Mouse (Mus musculus) limb, embryonic 15.5 days (tissue): Measurements from ENCODE around the gene Dclk1. TPM values are rescaled to one million over a fixed set of nuclear protein-coding genes. Genes with fewer than 3 reads are reported as not detected.

ENCODE experiments used
- ATAC-seq: fragments of 200-750 bp; cut with Nextera tagmentation; 2 replicates; pipeline ENCODE4 v1.8.0; 2017; ENCODE audit warnings: low read depth, moderate TSS enrichment; ENCODE audit not compliant: insufficient number of reproducible peaks, low FRiP score, low TSS enrichment
- H3K27ac ChIP-seq: fragments of 300-500 bp; sonication (generic); 2 replicates; pipeline ENCODE4 v1.5.1; 2015; ENCODE audit warnings: moderate library complexity, mild to moderate bottlenecking, inconsistent platforms
- H3K27me3 ChIP-seq: fragments of 300-500 bp; sonication (generic); 2 replicates; pipeline ENCODE4 v1.6.1; 2015; ENCODE audit warnings: inconsistent platforms
- H3K36me3 ChIP-seq: fragments of 300-500 bp; sonication (generic); 2 replicates; pipeline ENCODE4 v1.6.1; 2015; ENCODE audit warnings: inconsistent platforms
- H3K4me1 ChIP-seq: fragments of 300-500 bp; sonication (generic); 2 replicates; pipeline ENCODE4 v1.6.1; 2015; ENCODE audit warnings: inconsistent platforms
- H3K4me2 ChIP-seq: fragments of 300-500 bp; sonication (generic); 2 replicates; pipeline ENCODE4 v1.6.1; 2015; ENCODE audit warnings: mild to moderate bottlenecking, inconsistent platforms
- H3K4me3 ChIP-seq: fragments of 300-500 bp; sonication (generic); 2 replicates; pipeline ENCODE4 v1.5.1; 2015; ENCODE audit warnings: mild to moderate bottlenecking, inconsistent platforms
- H3K9ac ChIP-seq: fragments of 300-500 bp; sonication (generic); 2 replicates; pipeline ENCODE4 v1.6.1; 2015; ENCODE audit warnings: inconsistent platforms
- H3K9me3 ChIP-seq: fragments of 300-500 bp; sonication (generic); 2 replicates; pipeline ENCODE4 v1.6.1; 2016; ENCODE audit warnings: inconsistent platforms
- WGBS: fragments of 180-500 bp; shearing (Covaris S2); methylation state at CpG from one replicate; pipeline ENCODE4 v1.1.7; 2015; 5-methylcytosine and 5-hydroxymethylcytosine counted together
- polyA plus RNA-seq: library from polyadenylated mRNA; unstranded; fragments of >200 nt; fragmentation: Nextera tagmentation; extraction: Ambion mirVana; gene quantifications from 2 replicates; pipeline ENCODE4 v1.2.1, GENCODE M21; 2015

Dclk1 gene
- polyA plus RNA-seq, 1 experiment from 2014 or later, result 70.1 TPM

DNA sequence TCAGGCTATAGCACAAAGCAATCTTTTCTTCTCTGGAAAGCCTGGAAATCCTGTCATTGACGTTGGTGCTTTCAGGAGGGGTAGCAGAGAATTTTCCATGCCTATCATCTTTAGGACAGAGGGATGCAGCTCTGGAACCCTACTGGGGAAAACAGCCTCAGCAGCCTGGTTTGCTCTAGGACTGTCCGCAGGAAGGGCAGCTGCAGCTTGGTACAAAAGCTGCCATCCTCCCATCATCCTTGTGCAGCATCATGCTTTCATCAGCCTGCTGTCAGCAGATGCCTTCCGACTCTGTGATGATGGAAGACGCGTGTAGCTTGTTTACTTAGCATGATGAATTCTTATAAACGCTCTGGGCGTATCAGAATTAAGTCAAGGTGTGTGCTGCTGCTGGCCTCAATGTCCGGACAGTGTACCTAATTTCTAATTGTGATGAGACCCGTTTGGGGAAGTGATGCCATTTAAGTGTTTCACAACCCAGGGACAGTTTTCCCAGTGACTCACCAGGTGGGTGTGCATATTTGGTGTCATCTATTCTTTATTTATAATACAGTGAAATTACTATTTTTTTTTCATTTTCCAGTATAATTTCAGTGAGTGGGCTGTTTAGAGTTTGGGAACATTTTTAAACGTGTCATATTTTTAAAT lies 50.7 kb downstream of the Dclk1 start:
- H3K27me3 ChIP-seq, result no peaks in the 10 kb centered on the region
- H3K4me2 ChIP-seq, result no peak overlapping the region
- no peaks in the 10 kb centered on the region for H3K36me3 ChIP-seq
- ATAC-seq, result no peak
- no peaks in the 10 kb centered on the region for H3K9me3 ChIP-seq
- peaks cover 3% of the 10 kb centered on the region; the same call in 1 of the 2 replicates for H3K4me1 ChIP-seq
- 79% methylated on average over 10 of the region's 10 CpGs for WGBS
- H3K27ac ChIP-seq, result no peak overlapping the region
- H3K9ac ChIP-seq, result no peak overlapping the region
- H3K4me3 ChIP-seq, result no peak overlapping the region

DNA sequence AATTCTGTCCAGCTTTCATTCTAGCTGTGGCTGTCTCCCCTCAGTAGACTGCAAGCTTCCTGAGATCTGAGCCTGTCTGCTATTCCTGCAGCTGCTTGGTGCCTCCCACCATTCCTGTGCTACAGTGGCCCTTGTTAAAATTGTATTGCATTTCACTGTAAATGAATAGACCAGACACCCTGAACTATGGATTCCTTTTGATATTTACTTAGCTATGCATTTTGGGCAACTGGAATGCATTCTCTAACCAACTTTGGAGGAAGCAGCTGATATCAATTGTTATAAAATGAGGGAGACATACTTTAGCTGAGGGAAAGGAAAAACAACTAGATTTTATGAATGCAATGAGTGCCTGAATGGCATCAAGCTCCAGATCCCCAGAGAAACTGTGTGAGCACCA lies 63.5 kb downstream of the Dclk1 start:
- Histone ChIP-seq H3K4me3 (no peak overlapping the region), H3K9me3 (no peaks in the 10 kb centered on the region), H3K4me2 (no peak overlapping the region), H3K4me1 (0 out of 2 replicates have a peak, but pooled peaks cover 8% of the 10 kb centered on the region), H3K27me3 (no peaks in the 10 kb centered on the region), H3K36me3 (no peaks in the 10 kb centered on the region), H3K27ac (no peak overlapping the region; the same call in 1 of the 2 replicates), H3K9ac (no peak overlapping the region)
- ATAC-seq, result no peak

DNA sequence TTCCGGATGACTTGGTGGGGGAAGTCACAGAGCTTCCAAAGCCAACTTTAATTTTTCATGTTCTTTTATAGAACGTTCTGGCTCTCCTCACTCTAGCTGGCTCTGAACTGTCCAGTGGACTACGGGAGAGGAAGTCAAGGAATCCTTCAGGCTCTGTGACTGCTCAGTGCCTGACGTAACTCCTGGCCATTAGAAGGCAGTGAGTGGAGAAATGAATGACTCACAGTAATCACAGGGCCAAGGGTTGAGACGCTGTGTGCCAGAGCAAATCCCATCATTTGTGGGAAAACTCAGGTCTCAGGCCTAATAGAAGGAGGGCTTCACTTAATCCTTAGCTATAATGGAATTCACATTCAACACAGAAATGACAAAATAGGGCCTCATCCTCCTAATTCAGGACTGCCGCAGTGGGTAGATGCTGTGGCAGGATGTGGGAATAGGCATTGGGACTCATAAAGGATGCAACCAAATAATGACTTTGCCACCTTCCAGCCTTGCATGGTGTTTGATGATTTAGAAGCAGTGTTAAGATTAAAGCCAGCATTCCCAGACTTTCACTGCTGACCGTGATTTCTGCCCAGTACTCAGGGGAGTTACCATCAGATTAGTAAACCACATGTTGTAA lies 65.5 kb downstream of the Dclk1 start:
- Histone ChIP-seq H3K9me3 (no peaks in the 10 kb centered on the region), H3K4me1 (0 out of 2 replicates have a peak, but pooled peaks cover 8% of the 10 kb centered on the region), H3K36me3 (no peaks in the 10 kb centered on the region), H3K9ac (no peak overlapping the region), H3K4me3 (no peak overlapping the region), H3K4me2 (no peak overlapping the region), H3K27me3 (no peaks in the 10 kb centered on the region), H3K27ac (0 out of 2 replicates have a peak overlapping the region, but pooled peaks have one; percentile 17)
- ATAC-seq, result 0 out of 2 replicates have a peak, but pooled peaks have one; percentile 71
- WGBS, result 53% methylated on average over 7 of the region's 7 CpGs

DNA sequence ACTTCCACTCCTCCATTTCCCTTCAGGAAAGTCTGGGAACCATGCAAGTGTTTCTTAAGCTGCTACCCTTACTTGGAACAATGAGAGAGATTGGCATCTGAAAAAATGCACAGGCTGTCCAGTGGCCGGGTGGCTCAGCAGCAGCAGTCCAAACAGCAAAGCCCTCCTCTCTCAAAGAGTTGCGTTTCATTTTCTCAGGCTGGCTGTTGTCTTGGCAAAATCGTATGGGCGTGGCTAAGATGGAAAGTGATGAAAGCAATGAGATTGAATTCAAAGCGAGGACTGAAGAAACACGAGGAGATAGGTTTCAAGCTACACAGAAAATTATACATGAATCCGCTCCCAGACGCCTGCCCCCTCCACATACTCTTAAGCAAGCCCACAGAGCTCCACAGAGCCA lies 67.8 kb downstream of the Dclk1 start:
- H3K9me3 ChIP-seq, result no peaks in the 10 kb centered on the region
- WGBS, result 60% methylated on average over 8 of the region's 8 CpGs
- no peak overlapping the region for H3K27ac ChIP-seq
- H3K4me1 ChIP-seq, result 0 out of 2 replicates have a peak, but pooled peaks cover 8% of the 10 kb centered on the region
- no peaks in the 10 kb centered on the region for H3K27me3 ChIP-seq
- H3K36me3 ChIP-seq, result no peaks in the 10 kb centered on the region
- ATAC-seq, result no peak
- no peak overlapping the region for H3K4me2 ChIP-seq
- no peak overlapping the region for H3K9ac ChIP-seq
- H3K4me3 ChIP-seq, result no peak overlapping the region

DNA sequence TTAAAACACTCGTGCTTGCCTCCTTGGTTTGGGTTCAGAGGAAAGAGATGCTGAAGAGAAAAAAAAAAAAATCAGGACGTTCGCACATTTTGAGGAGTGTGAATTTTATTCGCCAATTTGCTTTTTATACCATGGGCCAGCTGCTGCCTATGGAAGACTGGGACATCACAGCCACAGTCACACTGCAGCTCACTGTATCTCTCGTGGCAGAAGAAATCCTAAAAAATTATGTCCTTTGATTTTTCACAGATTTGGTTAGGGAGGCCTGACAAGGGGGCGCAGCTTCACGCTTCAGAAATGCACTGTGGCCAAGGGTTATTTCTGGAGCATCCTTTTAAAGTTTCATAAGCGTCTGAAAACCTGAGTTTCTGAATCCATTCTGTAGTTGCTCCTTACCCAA lies 73.7 kb downstream of the Dclk1 start:
- no peak overlapping the region for H3K4me3 ChIP-seq
- no peaks in the 10 kb centered on the region for H3K36me3 ChIP-seq
- no peak overlapping the region for H3K9ac ChIP-seq
- 75% methylated on average over 8 of the region's 8 CpGs for WGBS
- ATAC-seq, result no peak
- H3K27me3 ChIP-seq, result no peaks in the 10 kb centered on the region
- H3K27ac ChIP-seq, result no peak overlapping the region
- H3K9me3 ChIP-seq, result no peaks in the 10 kb centered on the region
- no peaks in the 10 kb centered on the region for H3K4me1 ChIP-seq
- H3K4me2 ChIP-seq, result no peak overlapping the region

DNA sequence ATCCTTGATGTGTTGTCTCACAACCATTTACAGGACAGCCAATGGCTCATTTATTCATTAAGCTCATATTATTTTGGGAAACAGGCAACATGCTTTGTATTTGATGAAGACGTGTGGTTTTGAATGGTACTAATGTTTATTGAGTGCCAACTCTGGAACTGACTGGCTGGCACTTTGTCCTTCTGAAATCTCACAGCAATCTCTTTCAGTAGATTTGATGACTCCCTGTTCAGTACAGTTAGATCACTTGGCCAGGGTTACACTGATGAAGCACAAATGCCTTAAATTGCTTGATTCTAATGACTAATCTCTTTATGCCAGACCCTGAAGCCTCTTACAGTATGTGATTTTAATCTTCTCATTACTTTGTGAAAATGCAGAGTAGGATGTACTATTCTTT lies 75.9 kb downstream of the Dclk1 start:
- H3K4me2 ChIP-seq, result no peak overlapping the region
- H3K4me1 ChIP-seq, result no peaks in the 10 kb centered on the region
- no peak overlapping the region for H3K9ac ChIP-seq
- H3K9me3 ChIP-seq, result no peaks in the 10 kb centered on the region
- no peaks in the 10 kb centered on the region for H3K36me3 ChIP-seq
- H3K4me3 ChIP-seq, result no peak overlapping the region
- H3K27me3 ChIP-seq, result no peaks in the 10 kb centered on the region
- 57% methylated on average over 1 of the region's 1 CpGs for WGBS
- ATAC-seq, result no peak
- H3K27ac ChIP-seq, result no peak overlapping the region

DNA sequence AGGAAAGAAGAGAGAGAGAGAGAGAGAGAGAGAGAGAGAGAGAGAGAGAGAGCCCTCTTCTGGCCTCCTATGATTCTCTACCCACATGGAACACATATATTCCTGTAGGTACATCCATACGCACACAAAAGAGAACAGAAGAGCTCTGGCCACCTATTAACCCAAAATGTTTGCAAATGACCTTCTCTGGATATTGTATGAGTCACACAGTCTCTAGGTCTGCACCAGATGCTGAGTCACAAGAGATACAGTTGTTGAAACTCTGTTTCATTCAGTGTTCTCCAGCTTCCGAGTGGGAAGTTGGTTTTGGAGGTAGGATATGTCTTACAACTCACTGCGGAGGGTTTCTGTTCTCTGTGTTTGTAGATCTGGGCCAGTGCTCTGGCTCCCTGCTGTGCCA lies 78.4 kb downstream of the Dclk1 start:
- H3K4me3 ChIP-seq, result no peak overlapping the region
- WGBS, result 90% methylated on average over 3 of the region's 3 CpGs
- no peak overlapping the region for H3K9ac ChIP-seq
- no peaks in the 10 kb centered on the region for H3K27me3 ChIP-seq
- no peaks in the 10 kb centered on the region for H3K36me3 ChIP-seq
- H3K9me3 ChIP-seq, result no peaks in the 10 kb centered on the region
- ATAC-seq, result no peak
- H3K27ac ChIP-seq, result no peak overlapping the region
- no peak overlapping the region for H3K4me2 ChIP-seq
- H3K4me1 ChIP-seq, result no peaks in the 10 kb centered on the region

DNA sequence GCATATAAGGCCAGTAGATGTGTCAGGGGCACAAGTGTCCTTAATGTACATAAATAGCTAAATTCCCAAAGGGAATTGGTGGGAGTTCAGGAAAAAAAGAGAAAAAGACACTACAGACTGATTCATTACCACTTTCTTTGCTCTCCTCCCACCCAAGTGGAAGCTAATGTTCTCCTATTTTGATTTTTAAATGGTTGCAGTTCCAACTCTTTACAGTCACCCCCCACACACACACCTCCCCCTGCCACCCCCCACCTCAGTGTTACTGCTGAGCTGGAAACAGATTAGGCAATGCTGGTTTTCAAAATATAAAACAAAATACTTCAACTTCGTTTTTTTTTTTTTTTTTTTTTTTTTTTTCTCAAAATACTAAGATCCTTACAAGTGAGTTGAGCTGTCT lies 81.9 kb downstream of the Dclk1 start:
- H3K27me3 ChIP-seq, result no peaks in the 10 kb centered on the region
- H3K4me2 ChIP-seq, result no peak overlapping the region
- H3K9ac ChIP-seq, result no peak overlapping the region
- H3K27ac ChIP-seq, result no peak overlapping the region
- H3K9me3 ChIP-seq, result no peaks in the 10 kb centered on the region
- no peak for ATAC-seq
- H3K36me3 ChIP-seq, result no peaks in the 10 kb centered on the region
- no peaks in the 10 kb centered on the region for H3K4me1 ChIP-seq
- no peak overlapping the region for H3K4me3 ChIP-seq
- WGBS, result 60% methylated on average over 1 of the region's 1 CpGs

DNA sequence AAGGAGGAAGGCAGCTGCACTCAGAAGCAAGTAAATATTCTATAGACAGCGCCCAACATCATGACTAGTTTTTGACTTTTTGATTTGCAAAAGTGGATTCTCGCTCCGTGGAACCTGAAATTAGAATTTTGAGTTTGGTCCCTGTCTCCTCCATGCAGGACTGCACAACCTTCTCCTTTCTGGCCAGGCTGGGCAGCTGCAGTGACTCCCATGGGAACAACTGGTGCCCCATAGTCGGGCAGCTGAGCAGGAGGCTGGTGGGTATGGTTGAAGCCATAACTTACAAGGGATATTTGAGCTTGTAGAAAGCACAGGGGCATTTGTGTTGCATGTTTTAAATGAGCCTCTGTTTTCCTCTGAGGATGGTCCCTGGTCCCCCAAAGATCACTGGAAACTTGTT lies 88.3 kb downstream of the Dclk1 start:
- WGBS, result 90% methylated on average over 4 of the region's 4 CpGs
- ATAC-seq, result no peak
- H3K27ac ChIP-seq, result no peak overlapping the region

DNA sequence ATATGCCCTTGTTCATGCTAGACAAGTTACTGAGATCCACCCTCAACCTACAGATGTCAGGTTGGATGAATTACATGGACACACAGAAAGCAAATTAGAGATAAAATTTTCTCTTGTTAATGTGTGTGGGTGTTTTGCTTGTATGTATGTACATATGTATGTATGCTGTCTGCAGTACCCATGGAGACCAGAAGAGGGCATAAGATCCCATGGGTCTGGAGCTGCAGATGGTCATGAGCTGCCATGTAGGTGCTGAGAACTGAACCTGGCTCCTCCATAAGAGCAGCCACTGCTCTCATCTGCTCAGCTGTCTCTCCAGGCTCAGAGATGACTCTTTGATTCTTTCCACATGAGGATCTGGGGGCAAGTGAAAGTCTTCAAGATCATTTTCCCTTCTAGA lies 89.5 kb downstream of the Dclk1 start:
- Histone ChIP-seq H3K4me3 (no peak overlapping the region), H3K27ac (no peak overlapping the region), H3K9ac (no peak overlapping the region), H3K27me3 (no peaks in the 10 kb centered on the region), H3K4me1 (no peaks in the 10 kb centered on the region), H3K36me3 (no peaks in the 10 kb centered on the region), H3K4me2 (no peak overlapping the region), H3K9me3 (no peaks in the 10 kb centered on the region)
- ATAC-seq, result no peak

More for the DNA sequence above, 88.3 kb downstream of the Dclk1 start:
- Histone ChIP-seq H3K4me3 (no peak overlapping the region), H3K9ac (no peak overlapping the region), H3K4me2 (no peak overlapping the region), H3K9me3 (no peaks in the 10 kb centered on the region), H3K36me3 (no peaks in the 10 kb centered on the region), H3K4me1 (no peaks in the 10 kb centered on the region), H3K27me3 (no peaks in the 10 kb centered on the region)

DNA sequence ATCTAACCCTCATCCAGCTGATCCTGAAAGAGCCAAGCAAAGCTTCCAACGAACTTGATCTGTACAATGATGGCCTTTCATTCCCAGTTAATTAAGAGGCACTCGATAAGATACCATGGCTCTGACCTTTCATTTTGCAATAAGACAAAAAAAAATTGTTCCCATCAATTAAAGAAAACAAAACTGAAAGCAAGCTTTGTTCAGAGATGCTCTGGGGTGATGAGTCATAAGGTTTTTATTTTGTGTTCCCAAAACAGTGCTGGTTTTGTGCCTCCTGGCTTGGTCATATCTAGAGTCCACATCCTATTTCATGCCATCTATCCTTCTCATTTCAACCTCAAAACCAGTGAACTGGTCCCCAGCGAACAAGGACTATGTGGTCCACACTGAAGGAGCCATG lies 91.3 kb downstream of the Dclk1 start:
- H3K27ac ChIP-seq, result no peak overlapping the region
- 83% methylated on average over 3 of the region's 3 CpGs for WGBS

DNA sequence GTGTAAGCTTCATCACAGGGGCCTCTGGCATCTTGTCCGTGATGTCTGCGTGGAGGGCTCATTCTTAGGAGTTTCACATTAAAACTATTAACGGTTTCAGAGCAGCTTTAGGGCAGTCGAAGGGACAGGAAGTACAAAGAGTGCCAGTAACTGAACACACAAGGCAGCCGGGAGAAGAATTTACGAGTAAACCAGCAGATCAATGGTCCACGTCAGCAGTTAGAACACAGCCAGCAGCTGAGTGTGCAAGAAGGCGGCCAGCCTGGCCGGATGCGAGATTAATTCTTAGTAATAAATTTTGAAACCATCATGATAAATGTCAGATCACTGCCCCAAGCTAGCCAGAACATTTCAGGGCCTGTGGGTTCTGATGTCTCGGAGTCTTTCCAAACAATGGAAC lies 94.7 kb downstream of the Dclk1 start:
- 30% methylated on average over 11 of the region's 11 CpGs for WGBS
- Histone ChIP-seq H3K27me3 (no peaks in the 10 kb centered on the region), H3K36me3 (no peaks in the 10 kb centered on the region), H3K4me3 (no peak overlapping the region), H3K9me3 (no peaks in the 10 kb centered on the region), H3K4me2 (no peak overlapping the region), H3K27ac (no peak overlapping the region), H3K4me1 (no peaks in the 10 kb centered on the region), H3K9ac (no peak overlapping the region)
- ATAC-seq, result no peak

More for the DNA sequence above, 91.3 kb downstream of the Dclk1 start:
- no peak overlapping the region for H3K4me2 ChIP-seq
- H3K27me3 ChIP-seq, result no peaks in the 10 kb centered on the region
- no peaks in the 10 kb centered on the region for H3K9me3 ChIP-seq
- H3K4me1 ChIP-seq, result no peaks in the 10 kb centered on the region
- no peak overlapping the region for H3K9ac ChIP-seq
- no peak for ATAC-seq
- no peaks in the 10 kb centered on the region for H3K36me3 ChIP-seq
- no peak overlapping the region for H3K4me3 ChIP-seq
